Mouse (Mus musculus) heart, adult 11 months (tissue): ENCODE measurements at regions not wholly inside any gene's neighbourhood (a gene's known extent, or its start where the extent isn't known, plus 50 kb on each side); places are given as distances from the start of the nearest gene placed in this dataset.

Experiments used
- DNase-seq: peaks from one replicate; pipeline ENCODE4 v3.0.0; 2022

- DNase-seq = peak; percentile 39
Observed at GRCm38 (mm10) chr14:79852683-79853082, 81.6 kb upstream of the Pcdh8 start.

DNA sequence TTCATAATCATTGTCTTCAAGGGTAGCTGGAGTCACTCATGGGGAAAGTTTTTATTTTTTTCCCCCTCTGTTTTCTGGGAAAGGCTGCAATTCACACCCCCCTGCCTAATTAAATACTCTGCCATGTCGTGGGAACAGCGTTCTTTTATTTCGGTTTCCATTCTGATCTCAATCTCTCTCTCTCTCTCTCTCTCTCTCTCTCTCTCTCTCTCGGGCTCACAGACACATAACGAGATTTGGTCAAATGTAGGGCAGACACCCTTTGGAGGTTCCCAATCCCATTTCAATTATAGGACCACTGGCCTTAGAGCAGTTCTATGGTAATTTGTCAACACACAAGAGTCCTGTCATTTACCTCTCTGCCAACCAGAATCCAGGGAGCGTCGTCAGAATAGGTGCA, 80.7 kb upstream of the Pcdh8 start:
- DNase-seq = peak; percentile 50

DNA sequence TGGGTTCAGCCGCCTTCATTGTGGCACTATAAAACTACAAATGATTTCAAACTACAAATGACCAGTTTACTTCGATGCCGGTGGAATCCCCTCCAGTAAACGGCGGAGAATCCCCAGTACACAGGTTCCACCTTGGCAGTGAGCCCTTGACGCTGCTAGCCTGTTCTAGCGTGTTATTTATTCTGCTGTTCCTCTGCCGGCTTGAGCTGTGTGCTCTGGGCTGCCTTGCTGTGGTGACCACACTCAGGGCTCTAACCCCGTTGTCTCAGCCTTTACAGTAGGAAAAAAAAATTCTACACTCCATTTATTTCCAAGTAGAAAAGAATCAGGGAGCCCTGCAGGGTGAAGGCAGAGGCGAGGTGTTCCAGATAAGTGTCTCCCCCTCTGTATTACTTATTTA, 80.1 kb upstream of the Pcdh8 start:
- peak; percentile 41 for DNase-seq

DNA sequence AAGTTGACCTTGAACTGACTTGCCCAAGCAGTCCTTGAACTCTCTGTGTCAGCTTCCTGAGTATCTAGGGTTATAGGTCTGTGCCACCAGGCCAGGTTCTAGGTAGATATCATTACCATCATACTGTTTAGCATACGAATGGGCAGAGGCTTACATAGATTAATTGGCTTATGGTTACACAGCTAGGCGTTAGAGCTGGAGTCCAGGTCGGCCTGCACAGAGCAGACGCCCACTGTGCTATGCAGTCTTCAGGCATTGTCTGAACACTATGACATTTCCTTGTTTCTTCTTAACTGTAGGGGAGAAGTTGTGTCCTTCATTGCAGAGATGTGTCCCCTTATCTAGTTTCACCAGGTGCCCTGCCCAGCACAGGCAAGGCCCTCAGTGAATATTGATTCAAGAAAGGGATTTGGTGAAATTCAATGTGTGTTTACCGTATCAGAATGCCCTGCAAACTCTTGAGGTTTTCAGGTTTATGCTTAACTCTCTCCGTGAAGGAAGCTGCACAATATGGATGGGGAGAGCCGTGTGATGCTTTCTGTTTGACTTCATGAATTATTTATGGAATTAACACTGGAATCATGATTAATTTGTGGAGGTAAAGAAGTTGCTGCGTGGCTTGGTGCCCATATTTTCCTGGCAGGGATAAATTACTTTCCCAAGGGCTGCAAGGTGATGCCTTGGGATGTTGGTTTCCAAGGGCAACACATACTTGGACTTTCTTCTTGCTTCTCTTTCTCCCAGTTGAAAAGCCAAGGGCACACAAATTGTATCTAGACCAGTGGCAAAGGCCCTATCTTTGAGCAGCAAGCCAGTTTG, 78.7 kb upstream of the Pcdh8 start:
- DNase-seq = peak; percentile 54

GRCm38 (mm10) chr14:79848116-79848515, 77.0 kb upstream of the Pcdh8 start:
- peak; percentile 53 for DNase-seq

- peak; percentile 56 for DNase-seq
Observed at GRCm38 (mm10) chr14:79844306-79844705, 73.2 kb upstream of the Pcdh8 start.

DNA sequence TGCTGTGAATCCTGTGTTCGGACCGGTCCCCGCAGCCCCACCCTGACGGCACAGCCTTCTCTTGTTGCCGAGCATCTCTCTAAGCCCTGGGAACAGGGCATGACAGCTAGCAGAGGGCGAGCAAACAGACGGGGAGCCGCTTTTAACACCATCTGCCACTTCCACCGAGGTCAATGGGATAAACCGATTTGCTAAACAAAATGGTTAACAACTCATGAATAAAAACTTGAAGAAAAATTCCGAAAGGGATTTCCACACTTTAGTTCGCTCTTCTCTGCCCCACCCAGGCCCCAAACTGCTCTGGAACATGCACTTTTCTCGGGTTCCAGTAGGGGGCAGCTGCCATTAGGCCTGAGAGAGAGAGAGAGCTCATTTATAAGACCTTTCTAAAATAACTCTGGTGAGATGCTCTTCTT, 72.0 kb upstream of the Pcdh8 start:
- DNase-seq = peak; percentile 49

GRCm38 (mm10) chr14:79842734-79843133, 71.6 kb upstream of the Pcdh8 start:
- DNase-seq = peak; percentile 46

- peak; percentile 44 for DNase-seq
Observed at GRCm38 (mm10) chr14:79837101-79837500, 66.0 kb upstream of the Pcdh8 start.

DNA sequence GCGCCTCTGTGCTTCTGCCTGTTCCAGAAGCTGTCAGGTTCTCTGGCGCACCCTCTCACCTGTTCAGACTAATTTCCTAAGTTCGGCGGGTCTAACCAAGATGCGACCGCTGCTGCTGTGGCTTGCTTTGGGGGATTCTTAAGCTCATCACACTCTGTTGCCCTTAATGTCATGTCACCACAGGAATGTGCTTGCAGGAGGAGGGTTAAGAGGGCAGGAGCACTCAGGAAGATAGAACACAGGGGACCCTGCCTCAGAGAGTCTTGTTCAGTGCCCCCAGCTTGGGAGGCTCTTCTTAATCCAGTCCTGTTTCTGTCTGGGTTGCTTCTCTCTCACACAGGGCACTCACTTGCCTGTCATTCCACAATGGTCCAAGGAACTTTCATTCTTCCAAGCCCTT, 65.1 kb upstream of the Pcdh8 start:
- no peak for DNase-seq

- peak; percentile 72 for DNase-seq
Observed at GRCm38 (mm10) chr14:79824670-79825446, 53.7 kb upstream of the Pcdh8 start.

DNA sequence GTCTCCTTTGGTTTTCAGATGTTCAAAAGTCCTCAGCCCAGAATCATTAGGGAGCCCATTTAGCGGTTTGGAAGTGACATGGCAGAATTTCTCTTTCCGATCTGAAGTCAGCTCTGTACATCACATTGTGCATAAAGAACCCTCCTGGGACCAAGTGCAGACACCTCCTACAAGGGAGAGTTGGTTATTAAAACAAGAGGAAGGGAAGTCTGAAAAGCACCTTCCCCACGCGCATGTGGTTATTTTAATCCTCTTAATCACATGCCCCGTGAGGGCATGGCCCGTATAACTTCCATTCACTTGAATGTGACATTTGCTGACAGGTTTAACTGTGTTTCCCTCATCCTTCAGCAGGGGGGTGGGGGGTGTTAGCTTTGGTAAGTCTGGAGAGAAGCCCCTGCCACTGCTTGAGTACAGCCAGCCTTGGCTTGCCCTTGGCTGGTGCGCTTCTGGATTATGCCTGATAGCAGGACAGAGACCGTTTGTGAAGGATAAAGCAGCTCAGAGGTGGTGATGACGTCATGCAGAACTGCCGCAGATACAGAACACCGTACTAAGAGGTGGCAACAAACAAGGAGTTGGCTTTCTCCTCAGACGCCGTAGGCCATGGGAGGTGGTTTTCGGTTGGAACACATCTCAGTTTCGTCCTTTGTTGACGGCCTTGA, 51.5 kb upstream of the Pcdh8 start:
- DNase-seq = peak; percentile 56

GRCm38 (mm10) chr14:79822011-79822435, 50.9 kb upstream of the Pcdh8 start:
- peak; percentile 76 for DNase-seq

- DNase-seq = peak; percentile 28
Observed at GRCm38 (mm10) chr14:79821352-79822010, 50.4 kb upstream of the Pcdh8 start.
